Mouse (Mus musculus) gastrocnemius, adult 8-10 months (tissue): ENCODE measurements at regions not wholly inside any gene's neighbourhood (a gene's known extent, or its start where the extent isn't known, plus 50 kb on each side); places are given as distances from the start of the nearest gene placed in this dataset.

Experiments used
- DNase-seq, 2 experiments: peaks; one replicate each; pipeline ENCODE4 v3.0.0; 2022; ENCODE audit warnings: low spot score in 2 of 2

GRCm38 (mm10) chr7:75063816-75064215, 245.2 kb downstream of the Sv2b start:
- no peak for DNase-seq

GRCm38 (mm10) chr7:75050231-75050630, 258.8 kb downstream of the Sv2b start:
- no peak for DNase-seq

- DNase-seq, result no peak
These were observed 259.3 kb downstream of the Sv2b start for GRCm38 (mm10) chr7:75049751-75050150.

- DNase-seq, result no peak
These were observed 260.2 kb downstream of the Sv2b start for GRCm38 (mm10) chr7:75048822-75049221.

GRCm38 (mm10) chr7:75047827-75048226, 261.2 kb downstream of the Sv2b start:
- DNase-seq, result no peak

- no peak for DNase-seq
These were observed 268.2 kb downstream of the Sv2b start for GRCm38 (mm10) chr7:75040871-75041270.

GRCm38 (mm10) chr7:75026191-75026590, 282.9 kb downstream of the Sv2b start:
- no peak for DNase-seq

GRCm38 (mm10) chr7:75021966-75022365, 287.1 kb downstream of the Sv2b start:
- DNase-seq, result no peak

- DNase-seq, result no peak
These were observed 290.4 kb downstream of the Sv2b start for GRCm38 (mm10) chr7:75018640-75019039.

GRCm38 (mm10) chr7:75008481-75008880, 300.6 kb downstream of the Sv2b start:
- no peak for DNase-seq

GRCm38 (mm10) chr7:74990198-74990597, 318.9 kb downstream of the Sv2b start:
- no peak for DNase-seq

GRCm38 (mm10) chr7:74979479-74979878, 329.6 kb downstream of the Sv2b start:
- no peak for DNase-seq

- DNase-seq, result no peak
These were observed 333.1 kb downstream of the Sv2b start for GRCm38 (mm10) chr7:74975986-74976385.

- DNase-seq, result no peak
These were observed 334.6 kb downstream of the Sv2b start for GRCm38 (mm10) chr7:74974448-74974847.

- no peak for DNase-seq
These were observed 364.5 kb downstream of the Sv2b start for GRCm38 (mm10) chr7:74944421-74945098.

GRCm38 (mm10) chr7:74942917-74943316, 366.1 kb downstream of the Sv2b start:
- DNase-seq, result no peak

- no peak for DNase-seq
These were observed 366.9 kb downstream of the Sv2b start for GRCm38 (mm10) chr7:74942146-74942545.

- DNase-seq, result no peak
These were observed 374.7 kb upstream of the Slco3a1 start for GRCm38 (mm10) chr7:74929142-74929829.

GRCm38 (mm10) chr7:74928226-74928927, 373.8 kb upstream of the Slco3a1 start:
- DNase-seq, result no peak

GRCm38 (mm10) chr7:74926729-74927128, 372.1 kb upstream of the Slco3a1 start:
- DNase-seq, result no peak

- DNase-seq, result no peak
These were observed 369.6 kb upstream of the Slco3a1 start for GRCm38 (mm10) chr7:74924156-74924555.

- no peak for DNase-seq
These were observed 353.9 kb upstream of the Slco3a1 start for GRCm38 (mm10) chr7:74908311-74908962.
